Mouse (Mus musculus) megakaryocyte, embryonic 14.5 days (primary cell): ENCODE results near the gene Foxn3.

Experiments
- FLI1 ChIP-seq: IDR thresholded peaks from 2 replicates; pipeline ENCODE4 v1.6.1; 2012; ENCODE audit warnings: low read length, inconsistent platforms, mixed read lengths
- GATA1 ChIP-seq: IDR thresholded peaks from 3 replicates; pipeline ENCODE4 v1.6.1; 2012; ENCODE audit warnings: mixed read lengths, low read length, inconsistent platforms, borderline replicate concordance

DNA sequence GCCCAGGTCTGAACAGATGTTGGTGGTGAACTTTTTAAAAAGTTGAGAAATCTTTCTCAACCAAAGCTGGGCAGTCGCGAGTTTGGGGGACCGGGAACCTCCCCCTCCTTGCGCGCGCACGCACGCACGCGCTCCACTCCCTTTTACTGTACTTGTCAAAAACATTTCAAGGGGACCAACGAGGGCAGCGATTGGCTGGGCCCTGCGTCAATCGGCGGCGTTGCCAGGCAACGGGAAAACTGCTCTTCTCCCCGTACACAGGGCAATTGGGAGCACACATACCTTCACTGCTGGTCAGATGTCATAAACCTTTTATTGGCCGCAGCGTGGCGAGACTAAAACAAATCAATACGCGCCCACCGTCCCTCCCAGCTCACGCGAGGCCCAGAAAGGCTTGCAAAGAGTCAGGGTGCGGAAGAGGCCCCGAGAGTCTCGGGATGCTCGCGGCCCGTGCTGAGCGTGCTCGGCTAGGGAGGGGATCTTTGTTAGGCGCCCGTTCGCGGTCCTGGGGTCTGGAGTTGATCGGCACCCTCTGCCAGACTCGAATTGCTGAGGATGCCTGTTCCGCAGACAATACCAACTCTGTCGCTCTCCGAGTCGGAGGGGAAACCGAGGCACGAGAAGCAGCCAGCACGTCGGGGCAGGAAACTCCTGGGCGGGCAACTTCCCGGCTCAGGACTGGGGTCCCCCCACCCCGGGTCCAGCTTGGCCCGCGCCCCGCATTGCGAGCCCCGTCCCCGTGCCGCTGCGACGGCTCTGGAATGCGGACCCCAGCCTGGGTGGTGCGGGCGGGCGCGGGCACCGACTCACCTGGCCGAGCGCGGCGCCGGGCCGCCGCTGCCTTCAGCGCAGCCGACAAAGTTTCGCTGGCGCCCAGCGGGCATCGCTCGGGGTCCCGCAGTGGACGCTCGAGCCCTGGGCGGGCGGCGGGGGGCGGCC, 171.2 kb downstream of the Foxn3 start:
- TF ChIP-seq GATA1 (no peak), FLI1 (no peak)
